Mouse (Mus musculus) WW6 (cell line): Measurements from ENCODE around the gene Egr4.

Source experiments
- DNase-seq: peaks from one replicate; pipeline ENCODE4 v3.0.0-alpha.2; 2013; ENCODE audit warnings: low read depth, low spot score

Gene Egr4

GRCm38 (mm10) chr6:85496976-85497375, 16.4 kb downstream of the Egr4 start:
- DNase-seq, result no peak

GRCm38 (mm10) chr6:85491606-85492005, 21.8 kb downstream of the Egr4 start:
- DNase-seq, result no peak

GRCm38 (mm10) chr6:85490252-85490651, 23.1 kb downstream of the Egr4 start:
- no peak for DNase-seq

GRCm38 (mm10) chr6:85489717-85490116, 23.7 kb downstream of the Egr4 start:
- DNase-seq, result no peak

- no peak for DNase-seq
These were observed 24.9 kb downstream of the Egr4 start for GRCm38 (mm10) chr6:85488510-85488909.

- DNase-seq, result no peak
These were observed 27.7 kb downstream of the Egr4 start for GRCm38 (mm10) chr6:85485738-85486137.

- no peak for DNase-seq
These were observed 29.3 kb downstream of the Egr4 start for GRCm38 (mm10) chr6:85483843-85484721.

GRCm38 (mm10) chr6:85480685-85481084, 32.7 kb downstream of the Egr4 start:
- DNase-seq, result no peak

GRCm38 (mm10) chr6:85479979-85480378, 33.4 kb downstream of the Egr4 start:
- no peak for DNase-seq

GRCm38 (mm10) chr6:85478416-85478815, 35.0 kb downstream of the Egr4 start:
- DNase-seq, result no peak

GRCm38 (mm10) chr6:85477366-85477917, 35.9 kb downstream of the Egr4 start:
- peak; percentile 65 for DNase-seq

GRCm38 (mm10) chr6:85475581-85475980, 37.8 kb downstream of the Egr4 start:
- DNase-seq, result no peak

GRCm38 (mm10) chr6:85472542-85472941, 40.8 kb downstream of the Egr4 start:
- DNase-seq, result no peak

GRCm38 (mm10) chr6:85471962-85472361, 41.4 kb downstream of the Egr4 start:
- no peak for DNase-seq

- no peak for DNase-seq
These were observed 43.5 kb downstream of the Egr4 start for GRCm38 (mm10) chr6:85469660-85470430.

- no peak for DNase-seq
These were observed 48.0 kb downstream of the Egr4 start for GRCm38 (mm10) chr6:85465381-85465780.
